Mouse (Mus musculus) MEL (cell line): Measurements from ENCODE around the gene Cdc42ep5. TPM values are rescaled to one million over a fixed set of nuclear protein-coding genes. Genes with fewer than 3 reads are reported as not detected.

Experiments
- DNase-seq: peaks from one replicate; pipeline ENCODE4 v3.0.0; 2011; ENCODE audit warnings: low read depth, low spot score
- H3K27ac ChIP-seq: 2 replicates; pipeline ENCODE4 v1.5.1; 2012; ENCODE audit warnings: low read depth, mild to moderate bottlenecking, control low read depth, low read length, moderate library complexity; ENCODE audit not compliant: control insufficient read depth
- H3K27me3 ChIP-seq, 2 experiments: fragments of 150-350 bp in 1 of 2; sonication (generic) in 1 of 2; 2 replicates each; pipeline ENCODE4 v1.6.1; 2012; ENCODE audit warnings: low read length in 2 of 2, mild to moderate bottlenecking in 2 of 2, improper control_type of control experiment in 1 of 2, moderate library complexity in 1 of 2; ENCODE audit not compliant: insufficient read depth in 2 of 2, control insufficient read depth in 1 of 2
- H3K36me3 ChIP-seq, 2 experiments: 2 replicates each; pipeline ENCODE4 v1.6.1; 2012 to 2014; ENCODE audit warnings: low read length in 2 of 2, improper control_type of control experiment in 1 of 2, inconsistent platforms in 1 of 2, mild to moderate bottlenecking in 1 of 2; ENCODE audit not compliant: insufficient read depth in 2 of 2, control insufficient read depth in 1 of 2
- H3K4me1 ChIP-seq, 2 experiments: fragments of 150-350 bp in 1 of 2; sonication (generic) in 1 of 2; 2 replicates each; pipeline ENCODE4 v1.6.1; 2012; ENCODE audit warnings: low read length in 2 of 2, improper control_type of control experiment in 1 of 2, mild to moderate bottlenecking in 1 of 2; ENCODE audit not compliant: insufficient read depth in 2 of 2, control insufficient read depth in 1 of 2
- H3K4me3 ChIP-seq, 2 experiments: fragments of 150-350 bp in 1 of 2; sonication (generic) in 1 of 2; 2 replicates each; pipeline ENCODE4 v1.5.1; 2012; ENCODE audit warnings: low read depth in 2 of 2, low read length in 2 of 2, mild to moderate bottlenecking in 2 of 2, moderate library complexity in 2 of 2, control low read depth in 1 of 2, improper control_type of control experiment in 1 of 2; ENCODE audit not compliant: control insufficient read depth in 1 of 2, insufficient read depth in 1 of 2
- H3K79me2 ChIP-seq: 2 replicates; pipeline ENCODE4 v1.6.1; 2012; ENCODE audit warnings: mild to moderate bottlenecking, low read length, moderate library complexity; ENCODE audit not compliant: control insufficient read depth, poor library complexity, insufficient read depth
- H3K9ac ChIP-seq: 2 replicates; pipeline ENCODE4 v1.6.1; 2012; ENCODE audit warnings: low read depth, mild to moderate bottlenecking, control low read depth, low read length, moderate library complexity; ENCODE audit not compliant: control insufficient read depth, poor library complexity, severe bottlenecking
- H3K9me3 ChIP-seq: fragments of 150-350 bp; sonication (generic); replicated peaks from 2 replicates; pipeline ENCODE4 v1.6.1; 2012; ENCODE audit warnings: mild to moderate bottlenecking, low read length, improper control_type of control experiment, moderate library complexity; ENCODE audit not compliant: insufficient read depth
- BHLHE40 ChIP-seq: IDR thresholded peaks from 2 replicates; pipeline ENCODE4 v1.6.1; 2012; ENCODE audit warnings: low read depth, mild to moderate bottlenecking, inconsistent platforms, low read length, improper control_type of control experiment, borderline replicate concordance
- CHD2 ChIP-seq: IDR thresholded peaks from 2 replicates; pipeline ENCODE4 v1.6.1; 2011; ENCODE audit warnings: low read length, improper control_type of control experiment
- CTCF ChIP-seq, 3 experiments: IDR thresholded peaks in 2 of 3; conservative IDR thresholded peaks in 1 of 3; 2 replicates each; pipeline ENCODE4 v1.5.1; 2011 to 2012; ENCODE audit warnings: low read length in 3 of 3, low read depth in 2 of 3, mild to moderate bottlenecking in 2 of 3, improper control_type of control experiment in 1 of 3, inconsistent platforms in 1 of 3, mixed read lengths in 1 of 3, moderate library complexity in 1 of 3; ENCODE audit not compliant: control insufficient read depth in 1 of 3, insufficient read depth in 1 of 3, poor library complexity in 1 of 3, severe bottlenecking in 1 of 3
- E2F4 ChIP-seq: IDR thresholded peaks from 2 replicates; pipeline ENCODE4 v1.6.1; 2011; ENCODE audit warnings: low read depth, low read length, improper control_type of control experiment, borderline replicate concordance
- ELF1 ChIP-seq: IDR thresholded peaks from 2 replicates; pipeline ENCODE4 v1.6.1; 2014; ENCODE audit warnings: low read depth, mild to moderate bottlenecking, inconsistent platforms, low read length, improper control_type of control experiment, moderate library complexity
- ETS1 ChIP-seq: IDR thresholded peaks from 2 replicates; pipeline ENCODE4 v1.6.1; 2012; ENCODE audit warnings: low read depth, mild to moderate bottlenecking, inconsistent platforms, low read length, improper control_type of control experiment, moderate library complexity
- GABPA ChIP-seq: IDR thresholded peaks from 2 replicates; pipeline ENCODE4 v1.6.1; 2012; ENCODE audit warnings: low read depth, mild to moderate bottlenecking, inconsistent platforms, low read length, improper control_type of control experiment, moderate library complexity
- GATA1 ChIP-seq: IDR thresholded peaks from 2 replicates; pipeline ENCODE4 v1.6.1; 2011; ENCODE audit warnings: low read depth, low read length, improper control_type of control experiment
- HCFC1 ChIP-seq: IDR thresholded peaks from 2 replicates; pipeline ENCODE4 v1.6.1; 2012; ENCODE audit warnings: low read depth, mild to moderate bottlenecking, inconsistent platforms, low read length, improper control_type of control experiment, moderate library complexity
- JUND ChIP-seq: IDR thresholded peaks from 2 replicates; pipeline ENCODE4 v1.6.1; 2011; ENCODE audit warnings: low read depth, mild to moderate bottlenecking, improper control_type of control experiment, low read length
- KAT2A ChIP-seq: conservative IDR thresholded peaks from 2 replicates; pipeline ENCODE4 v1.6.1; 2012; ENCODE audit warnings: low read depth, low read length, improper control_type of control experiment, inconsistent platforms
- MAFK ChIP-seq: IDR thresholded peaks from 2 replicates; pipeline ENCODE4 v1.6.1; 2011; ENCODE audit warnings: low read depth, mild to moderate bottlenecking, low read length, improper control_type of control experiment, borderline replicate concordance
- MAZ ChIP-seq: IDR thresholded peaks from 2 replicates; pipeline ENCODE4 v1.6.1; 2012; ENCODE audit warnings: low read depth, mild to moderate bottlenecking, inconsistent platforms, low read length, improper control_type of control experiment
- MYB ChIP-seq: IDR thresholded peaks from 2 replicates; pipeline ENCODE4 v1.6.1; 2011; ENCODE audit warnings: mild to moderate bottlenecking, low read depth, low read length, improper control_type of control experiment
- MYC ChIP-seq: IDR thresholded peaks from 2 replicates; pipeline ENCODE4 v1.6.1; 2011; ENCODE audit warnings: low read depth, mild to moderate bottlenecking, low read length, improper control_type of control experiment, moderate library complexity
- NELFE ChIP-seq: IDR thresholded peaks from 2 replicates; pipeline ENCODE4 v1.6.1; 2011; ENCODE audit warnings: low read depth, low read length, improper control_type of control experiment
- NRF1 ChIP-seq: IDR thresholded peaks from 2 replicates; pipeline ENCODE4 v1.6.1; 2014; ENCODE audit warnings: low read depth, mild to moderate bottlenecking, inconsistent platforms, low read length, improper control_type of control experiment, moderate library complexity; ENCODE audit not compliant: poor library complexity, insufficient read depth, severe bottlenecking
- POLR2A ChIP-seq, 2 experiments: IDR thresholded peaks; 2 replicates each; pipeline ENCODE4 v1.6.1; 2011 to 2012; ENCODE audit warnings: low read length in 2 of 2, mild to moderate bottlenecking in 2 of 2, control low read depth in 1 of 2, improper control_type of control experiment in 1 of 2, low read depth in 1 of 2, moderate library complexity in 1 of 2; ENCODE audit not compliant: control insufficient read depth in 1 of 2, insufficient read depth in 1 of 2, poor library complexity in 1 of 2
- POLR2AphosphoS2 ChIP-seq: IDR thresholded peaks from 2 replicates; pipeline ENCODE4 v1.6.1; 2011; ENCODE audit warnings: low read length, improper control_type of control experiment
- POLR2AphosphoS5 ChIP-seq: IDR thresholded peaks from 2 replicates; pipeline ENCODE4 v1.6.1; 2012; ENCODE audit warnings: low read depth, borderline replicate concordance, mild to moderate bottlenecking, inconsistent platforms, low read length, moderate library complexity, mixed read lengths
- RCOR1 ChIP-seq: IDR thresholded peaks from 2 replicates; pipeline ENCODE4 v1.6.1; 2012; ENCODE audit warnings: low read depth, mild to moderate bottlenecking, inconsistent platforms, low read length, improper control_type of control experiment
- SIN3A ChIP-seq: IDR thresholded peaks from 2 replicates; pipeline ENCODE4 v1.6.1; 2012; ENCODE audit warnings: low read length, improper control_type of control experiment, inconsistent platforms
- SMC3 ChIP-seq: IDR thresholded peaks from 2 replicates; pipeline ENCODE4 v1.6.1; 2011; ENCODE audit warnings: low read depth, low read length, improper control_type of control experiment
- TBP ChIP-seq: IDR thresholded peaks from 2 replicates; pipeline ENCODE4 v1.8.0; 2011; ENCODE audit warnings: low read depth, low read length, improper control_type of control experiment
- TCF12 ChIP-seq: IDR thresholded peaks from 2 replicates; pipeline ENCODE4 v1.6.1; 2014; ENCODE audit warnings: low read depth, mild to moderate bottlenecking, inconsistent platforms, low read length, improper control_type of control experiment, moderate library complexity
- UBTF ChIP-seq: IDR thresholded peaks from 2 replicates; pipeline ENCODE4 v1.6.1; 2012; ENCODE audit warnings: low read depth, mild to moderate bottlenecking, inconsistent platforms, low read length, improper control_type of control experiment, moderate library complexity, borderline replicate concordance; ENCODE audit not compliant: insufficient read depth
- ZKSCAN1 ChIP-seq: IDR thresholded peaks from 2 replicates; pipeline ENCODE4 v1.6.1; 2012; ENCODE audit warnings: low read depth, mild to moderate bottlenecking, inconsistent platforms, low read length, improper control_type of control experiment, moderate library complexity
- ZMIZ1 ChIP-seq: IDR thresholded peaks from 2 replicates; pipeline ENCODE4 v1.6.1; 2012; ENCODE audit warnings: low read depth, mild to moderate bottlenecking, inconsistent platforms, low read length, improper control_type of control experiment, moderate library complexity
- ZNF384 ChIP-seq: IDR thresholded peaks from 2 replicates; pipeline ENCODE4 v1.6.1; 2012; ENCODE audit warnings: low read depth, mild to moderate bottlenecking, inconsistent platforms, low read length, improper control_type of control experiment
- polyA plus RNA-seq, 2 experiments: library from polyadenylated mRNA; stranded (reverse) in 1 of 2; unstranded in 1 of 2; fragments of >175 nt in 1 of 2; fragments of >200 nt in 1 of 2; gene quantifications; 2 replicates each; pipeline versions ENCODE4 v1.2.1 to v1.2.4; 2012; ENCODE audit warnings: low replicate concordance in 2 of 2, low read depth in 1 of 2; ENCODE audit not compliant: insufficient read length in 2 of 2, insufficient read depth in 1 of 2, missing spikeins in 1 of 2
- total RNA-seq: library from RNA; depleted of rRNA; stranded (reverse); fragments of 300-350 nt; gene quantifications from 2 replicates; pipeline ENCODE4 v1.2.3, GENCODE M21; 2012

Cdc42ep5 gene
- total and polyA plus RNA-seq, 3 experiments, result 0.24 TPM; not detected in 2

DNA sequence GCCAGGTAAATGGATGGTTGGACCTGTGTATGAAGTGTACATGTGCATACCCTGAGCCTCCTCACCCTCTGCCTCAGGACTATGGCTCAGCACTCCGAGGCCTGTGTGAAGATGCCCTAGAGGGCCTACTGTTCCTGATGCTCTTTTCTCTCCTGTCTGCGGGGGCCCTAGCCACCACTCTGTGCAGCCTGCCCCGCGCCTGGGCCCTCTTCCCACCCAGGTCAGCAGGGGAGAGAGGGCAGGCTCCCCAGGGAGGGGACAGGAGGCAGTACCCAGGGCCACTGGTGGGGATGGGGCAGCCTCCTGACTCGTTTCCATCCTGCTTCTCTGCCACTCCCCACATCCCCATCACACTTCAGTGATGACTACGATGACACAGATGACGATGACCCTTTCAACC, 31.7 kb downstream of the Cdc42ep5 start:
- H3K4me1 ChIP-seq, result peaks cover 0 to 17% of the 10 kb centered on the region in 2 experiments; a peak in 3 of 4 replicates
- H3K79me2 ChIP-seq, result peaks cover 18% of the 10 kb centered on the region
- no peak overlapping the region for H3K27ac ChIP-seq
- H3K27me3 ChIP-seq, result no peaks in the 10 kb centered on the region
- H3K9ac ChIP-seq, result no peak overlapping the region
- no peaks in the 10 kb centered on the region for H3K9me3 ChIP-seq
- TF ChIP-seq ZKSCAN1 (no peak), CHD2 (no peak), CTCF (IDR thresholded peaks at IDR 0.05 in 2 of 3, conservative IDR thresholded peaks at IDR 0.05 in 1 of 3; ENCODE audit: control insufficient read depth in 1 of 3, insufficient read depth in 1 of 3, low read depth in 2 of 3, low read length in 3 of 3, poor library complexity in 1 of 3, severe bottlenecking in 1 of 3) (no peak), MAZ (no peak), TBP (no peak), ZNF384 (no peak), KAT2A (no peak), TCF12 (no peak), UBTF (no peak), ELF1 (no peak), BHLHE40 (no peak), POLR2AphosphoS2 (no peak), POLR2AphosphoS5 (no peak), MAFK (no peak), JUND (no peak), RCOR1 (no peak), POLR2A (IDR thresholded peaks at IDR 0.05; ENCODE audit: control insufficient read depth in 1 of 2, insufficient read depth in 1 of 2, low read depth in 1 of 2, low read length in 2 of 2, poor library complexity in 1 of 2) (no peak)
- TF ChIP-seq, all 39 proteins: peak for 0
- DNase-seq, result no peak
- Histone ChIP-seq H3K36me3 (peaks cover 0 to 9% of the 10 kb centered on the region in 2 experiments; a peak in 2 of 4 replicates), H3K4me3 (no peak overlapping the region)

DNA sequence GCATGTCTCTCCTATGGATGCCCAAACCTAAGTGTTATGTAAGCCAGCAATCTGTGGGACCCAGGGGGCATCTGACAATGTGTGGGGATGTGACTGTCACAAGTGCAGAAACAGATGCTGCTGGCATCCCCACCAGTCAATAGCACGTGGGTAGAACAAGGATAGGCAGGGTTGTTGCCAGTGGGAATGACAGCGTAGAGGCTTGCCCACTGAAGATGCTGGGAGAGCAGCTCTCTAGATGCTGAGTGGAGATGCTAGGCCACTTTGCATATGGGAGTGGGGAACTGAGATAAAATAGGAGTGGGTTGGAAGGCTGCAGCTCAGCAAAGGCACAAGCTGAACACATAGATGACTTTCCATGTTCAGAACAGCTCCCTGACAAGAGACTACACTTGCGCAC, 32.1 kb downstream of the Cdc42ep5 start:
- H3K9ac ChIP-seq, result no peak overlapping the region
- H3K9me3 ChIP-seq, result no peaks in the 10 kb centered on the region
- H3K36me3 ChIP-seq, result peaks cover 0 to 7% of the 10 kb centered on the region in 2 experiments; a peak in 2 of 4 replicates
- TF ChIP-seq MYC (no peak), SIN3A (no peak), TCF12 (no peak), NELFE (no peak), KAT2A (no peak), GATA1 (no peak), BHLHE40 (no peak), MYB (no peak), NRF1 (no peak), GABPA (no peak), JUND (no peak), POLR2A (IDR thresholded peaks at IDR 0.05; ENCODE audit: control insufficient read depth in 1 of 2, insufficient read depth in 1 of 2, low read depth in 1 of 2, low read length in 2 of 2, poor library complexity in 1 of 2) (no peak), RCOR1 (no peak), SMC3 (no peak), ETS1 (no peak), CTCF (IDR thresholded peaks at IDR 0.05 in 2 of 3, conservative IDR thresholded peaks at IDR 0.05 in 1 of 3; ENCODE audit: control insufficient read depth in 1 of 3, insufficient read depth in 1 of 3, low read depth in 2 of 3, low read length in 3 of 3, poor library complexity in 1 of 3, severe bottlenecking in 1 of 3) (no peak), HCFC1 (no peak), E2F4 (no peak), MAFK (no peak), ZMIZ1 (no peak)
- no peaks in the 10 kb centered on the region for H3K27me3 ChIP-seq
- peaks cover 0 to 14% of the 10 kb centered on the region in 2 experiments; a peak in 2 of 4 replicates for H3K4me1 ChIP-seq
- H3K27ac ChIP-seq, result no peak overlapping the region
- DNase-seq, result no peak
- no peak overlapping the region for H3K4me3 ChIP-seq
- H3K79me2 ChIP-seq, result peaks cover 13% of the 10 kb centered on the region
